Mouse (Mus musculus): ENCODE results near the gene C1qtnf3.

The C1qtnf3 gene

DNA sequence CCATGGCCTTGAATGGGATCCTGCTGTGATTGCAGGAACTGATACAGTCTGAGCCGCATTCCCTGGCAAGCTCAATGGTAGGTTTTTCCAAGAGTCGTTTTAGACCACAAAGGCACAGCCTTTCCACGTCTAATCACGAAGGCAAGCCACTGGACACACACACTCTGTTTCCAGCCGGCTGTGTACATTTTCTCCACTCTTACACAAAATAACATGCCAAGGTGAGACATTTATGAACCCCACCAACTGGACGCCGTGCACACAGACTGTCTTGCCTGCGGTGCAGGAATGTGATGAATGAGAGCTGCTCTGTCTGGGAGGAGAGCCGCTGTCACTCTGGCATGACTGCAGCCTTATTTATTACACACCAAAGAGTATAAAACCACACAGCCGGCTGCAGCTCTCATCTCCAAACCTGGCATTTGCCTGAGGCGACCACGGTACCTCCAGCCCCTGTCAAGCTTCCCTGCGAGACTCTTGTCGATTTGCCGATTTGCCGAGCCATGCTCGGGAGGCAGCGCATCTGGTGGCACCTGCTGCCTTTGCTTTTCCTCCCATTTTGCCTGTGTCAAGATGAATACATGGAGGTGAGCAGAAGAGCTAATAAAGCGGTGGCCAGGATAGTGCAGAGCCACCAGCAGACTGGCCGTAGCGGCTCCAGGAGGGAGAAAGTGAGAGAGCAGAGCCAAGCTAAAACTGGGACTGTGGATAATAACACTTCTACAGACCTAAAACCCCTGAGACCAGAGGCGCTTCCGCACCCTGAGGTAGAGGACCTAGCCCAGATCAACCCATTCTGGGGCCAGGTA is at the start of gene C1qtnf3:
Gene C1qtnf3, plus strand, starts transcription at position 382 of the 809 bp plus-strand sequence.
- DNase-seq (ENCODE audit: low spot score in 2 of 2): no peak

DNA sequence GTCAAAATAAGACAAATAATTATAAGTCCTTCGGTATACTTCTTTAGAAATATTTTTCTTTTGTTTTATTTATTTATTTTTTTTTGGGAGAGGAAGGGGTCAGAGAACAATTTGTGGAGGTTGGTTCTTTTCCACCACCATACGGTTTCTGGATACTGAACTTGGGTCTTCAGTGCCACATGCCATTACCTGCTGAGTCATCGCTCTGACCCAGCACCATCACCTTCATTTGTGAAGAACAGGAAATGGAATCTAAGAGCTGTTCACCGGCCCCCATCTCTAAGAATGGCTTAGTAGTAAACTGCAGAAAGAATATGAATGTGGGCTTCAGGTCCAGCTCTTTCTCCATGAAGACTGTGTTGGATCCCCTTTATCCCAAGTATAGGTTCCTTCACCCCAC is 49.8 kb upstream of the C1qtnf3 start:
- DNase-seq (ENCODE audit: low spot score in 2 of 2): no peak

GRCm38 (mm10) chr15:10916611-10917311 is 35.4 kb upstream of the C1qtnf3 start:
- DNase-seq (ENCODE audit: low spot score in 2 of 2): no peak

GRCm38 (mm10) chr15:10917312-10917660 is 34.8 kb upstream of the C1qtnf3 start:
- DNase-seq (ENCODE audit: low spot score in 2 of 2): no peak

DNA sequence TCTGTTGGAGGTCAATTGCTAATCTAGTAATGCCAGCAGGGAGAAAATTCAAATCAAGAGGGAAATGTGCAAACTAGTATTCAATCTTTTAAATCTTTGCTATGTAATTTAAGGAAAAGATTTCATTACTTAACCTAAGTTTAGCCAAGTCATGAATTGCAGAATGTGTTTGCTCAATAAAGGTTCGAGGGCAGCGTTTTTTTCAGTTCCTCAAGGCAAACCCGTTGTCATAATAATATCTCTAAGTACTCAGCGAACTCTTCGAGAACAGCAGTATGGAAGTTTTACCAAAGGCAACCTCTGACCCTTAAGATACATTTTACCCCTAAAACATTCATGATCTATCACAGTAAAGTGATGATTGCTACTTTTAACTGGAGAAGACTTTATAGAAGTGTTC is 31.9 kb upstream of the C1qtnf3 start:
- DNase-seq (ENCODE audit: low spot score in 2 of 2): no peak

DNA sequence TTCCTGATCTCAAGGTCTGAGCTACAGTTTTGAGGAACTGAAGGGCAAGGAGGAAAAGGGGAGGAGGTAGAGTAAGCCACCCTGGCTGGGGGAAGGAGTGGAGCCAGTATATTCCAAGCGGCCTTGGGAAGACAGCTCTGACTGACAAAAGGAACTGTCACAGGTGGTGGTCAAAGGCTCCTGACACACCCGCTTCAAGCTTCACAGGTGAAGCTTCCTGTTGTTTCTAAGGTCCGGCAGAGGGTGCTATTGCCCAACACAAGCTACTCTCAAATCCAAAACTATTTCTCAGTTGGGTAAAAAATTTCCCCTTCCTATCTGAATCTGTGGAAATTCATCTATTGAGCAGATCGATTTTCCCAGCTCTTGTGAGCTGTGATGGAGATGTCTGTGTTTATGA is 31.1 kb upstream of the C1qtnf3 start:
- no peak for DNase-seq (ENCODE audit: low spot score in 2 of 2)

GRCm38 (mm10) chr15:10922061-10922460 is 30.1 kb upstream of the C1qtnf3 start:
- no peak for DNase-seq (ENCODE audit: low spot score in 2 of 2)

- peak in 1 of 2 experiments; percentile 7 for DNase-seq (ENCODE audit: low spot score in 2 of 2)
Observed at GRCm38 (mm10) chr15:10922570-10922969, 29.6 kb upstream of the C1qtnf3 start.

- no peak for DNase-seq (ENCODE audit: low spot score in 2 of 2)
Observed at GRCm38 (mm10) chr15:10923076-10923995, 28.8 kb upstream of the C1qtnf3 start.

DNA sequence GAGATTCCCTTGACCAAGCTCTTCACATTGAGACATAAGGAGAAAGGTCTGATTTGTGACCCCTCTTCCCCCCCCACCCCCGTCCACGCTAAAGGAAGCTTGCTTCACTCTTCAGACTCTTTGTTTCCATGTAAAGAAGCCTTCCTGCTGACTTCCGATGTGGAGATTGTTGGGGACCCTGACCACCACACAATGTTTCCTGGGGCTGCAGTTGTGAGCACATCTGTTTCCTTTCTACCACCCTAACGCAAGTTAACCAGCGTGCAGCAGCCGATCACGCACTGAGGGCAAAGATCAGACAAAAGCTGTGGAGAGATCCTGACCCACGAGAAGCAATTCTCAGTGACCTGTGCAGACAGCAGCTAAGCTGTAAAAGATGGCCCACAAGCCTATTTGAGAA is 24.8 kb upstream of the C1qtnf3 start:
- DNase-seq (ENCODE audit: low spot score in 2 of 2): no peak

- no peak for DNase-seq (ENCODE audit: low spot score in 2 of 2)
Observed at GRCm38 (mm10) chr15:10928633-10929270, 23.4 kb upstream of the C1qtnf3 start.

DNA sequence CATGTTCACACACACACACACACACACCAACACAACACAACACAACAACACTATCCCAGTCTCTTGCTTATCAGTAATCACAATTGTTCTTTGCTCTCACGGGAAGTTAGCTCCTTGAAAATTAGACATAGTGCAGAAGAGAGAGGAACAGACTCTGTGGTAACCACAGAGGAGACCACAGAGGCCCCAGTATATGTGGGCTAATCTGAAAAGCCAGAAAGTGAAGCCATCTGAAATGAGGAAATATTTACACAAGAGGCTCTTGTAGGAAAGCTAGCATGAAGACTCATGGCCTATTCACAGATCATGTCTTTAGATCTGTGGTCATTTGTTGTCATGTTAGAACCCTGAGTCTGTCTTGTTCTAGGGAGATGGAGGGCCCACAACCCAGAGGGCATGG is 18.2 kb upstream of the C1qtnf3 start:
- no peak for DNase-seq (ENCODE audit: low spot score in 2 of 2)

DNA sequence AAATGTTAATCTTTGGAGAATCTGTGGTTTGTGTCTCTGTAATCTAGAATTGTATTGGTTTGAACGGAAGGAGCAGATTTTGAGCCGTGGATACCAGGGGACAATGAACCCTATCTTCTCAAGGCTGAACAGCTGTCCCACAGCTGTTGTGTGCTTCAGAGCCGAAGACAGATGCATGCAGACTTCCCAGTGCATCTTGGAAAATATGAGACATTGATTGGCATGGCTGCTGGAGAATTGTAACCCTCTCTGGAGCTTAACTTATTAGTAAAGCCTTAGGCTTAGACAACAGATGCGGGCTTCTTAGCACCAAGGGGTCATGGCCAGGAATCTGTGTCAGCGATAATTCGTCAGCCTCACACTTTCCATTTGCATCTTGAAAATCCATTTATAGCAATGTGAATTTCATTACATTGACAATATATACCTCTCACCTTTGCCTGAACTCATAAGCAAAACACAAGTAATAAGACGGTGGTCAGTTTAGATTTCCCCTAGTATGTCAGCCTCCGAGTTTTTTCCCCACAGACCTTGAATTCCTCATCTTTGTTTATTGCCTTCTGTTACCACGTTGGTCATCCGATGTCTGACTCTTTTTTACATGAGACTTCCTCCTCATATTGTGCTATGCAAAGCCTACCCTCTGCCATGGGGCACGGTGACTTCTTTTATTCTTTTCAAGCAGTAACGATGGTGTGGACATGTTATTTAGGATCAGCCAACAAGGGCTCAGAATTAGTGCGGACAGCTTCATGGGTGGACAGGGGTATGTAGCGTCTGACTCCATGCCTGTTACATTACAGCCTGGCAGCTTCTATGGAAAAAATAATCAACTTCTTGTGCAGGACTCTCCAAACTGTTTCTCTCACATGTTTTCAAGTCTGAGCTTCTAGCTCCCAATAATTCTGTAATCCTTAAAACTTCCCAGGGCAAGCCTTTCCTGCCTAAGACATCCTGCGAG is 11.7 kb upstream of the C1qtnf3 start:
- DNase-seq (ENCODE audit: low spot score in 2 of 2): no peak

DNA sequence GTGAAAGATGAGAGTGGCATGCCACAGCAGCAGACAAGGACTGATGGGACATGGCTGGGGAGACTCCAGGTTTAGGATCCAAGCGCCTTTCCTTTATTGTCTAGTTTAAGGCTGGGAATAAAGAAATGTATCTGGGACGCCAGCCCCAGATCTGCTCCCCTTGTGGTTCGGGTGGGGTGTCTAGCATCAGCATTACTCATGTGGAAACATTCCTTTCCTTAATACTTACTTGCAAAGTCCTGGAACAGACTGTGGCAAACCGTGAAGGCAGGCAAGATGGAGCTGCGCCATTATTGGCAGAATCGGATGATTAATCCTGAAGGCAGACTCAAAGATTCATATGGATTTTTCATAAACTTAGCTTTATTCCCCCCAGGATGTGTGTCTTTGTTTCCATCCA is 10.2 kb upstream of the C1qtnf3 start:
- no peak for DNase-seq (ENCODE audit: low spot score in 2 of 2)

DNA sequence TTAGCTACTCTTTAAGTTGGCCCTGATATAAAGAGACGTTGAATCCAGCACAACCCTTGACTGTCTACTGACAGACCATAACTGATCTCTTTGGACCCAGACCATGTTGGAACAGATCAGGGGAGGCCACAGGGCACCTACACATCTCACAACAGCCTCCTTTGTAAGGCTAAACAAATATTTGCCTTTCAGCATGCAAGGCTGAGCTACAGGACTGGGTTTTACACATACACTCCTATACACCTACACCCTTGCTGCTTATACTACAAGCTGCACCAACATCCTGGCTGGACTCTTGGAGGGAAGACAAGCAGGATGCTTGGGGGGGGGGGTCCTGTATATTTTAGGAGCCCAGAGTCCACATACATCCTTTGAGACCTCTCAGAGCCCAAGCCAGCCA is 4.3 kb upstream of the C1qtnf3 start:
- no peak for DNase-seq (ENCODE audit: low spot score in 2 of 2)

- DNase-seq (ENCODE audit: low spot score in 2 of 2): no peak
Observed at GRCm38 (mm10) chr15:10952760-10953305, 701 bp downstream of the C1qtnf3 start.

DNA sequence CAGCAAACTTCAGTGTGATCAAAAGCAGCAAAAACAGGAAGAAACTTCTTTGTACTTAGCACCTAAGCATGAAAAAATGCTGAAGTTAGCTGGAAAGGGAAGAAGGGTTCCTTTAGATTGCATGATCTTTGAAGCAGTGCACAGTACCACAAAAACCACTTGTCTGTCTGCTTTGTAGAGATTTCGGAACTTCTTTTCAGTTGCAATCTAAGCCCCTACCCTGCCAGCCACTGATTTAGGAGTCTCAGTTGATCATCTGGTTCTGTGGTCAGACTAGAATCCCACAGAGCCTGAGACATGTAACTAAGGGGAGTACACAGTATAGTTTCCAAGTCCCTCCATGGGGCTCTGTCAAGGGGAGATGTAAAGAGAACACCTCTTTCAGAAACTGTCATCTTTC is 1.3 kb downstream of the C1qtnf3 start:
- no peak for DNase-seq (ENCODE audit: low spot score in 2 of 2)

- DNase-seq (ENCODE audit: low spot score in 2 of 2): no peak
Observed at GRCm38 (mm10) chr15:10954381-10955016, 2.4 kb downstream of the C1qtnf3 start.

GRCm38 (mm10) chr15:10955156-10955555 is 3.0 kb downstream of the C1qtnf3 start:
- DNase-seq (ENCODE audit: low spot score in 2 of 2): no peak

GRCm38 (mm10) chr15:10956706-10957105 is 4.6 kb downstream of the C1qtnf3 start:
- DNase-seq (ENCODE audit: low spot score in 2 of 2): no peak

All from frontal cortex, postnatal 14 days (tissue).